27 mouse cellular contexts compared by ENCODE assay signal in genomic region chr14:79281894-79282553, GRCm38 (mm10). TPM values are rescaled to one million over a fixed set of nuclear protein-coding genes. Genes with fewer than 3 reads are reported as not detected.
DNase-seq lines count a peak whose midpoint lies in the region; ATAC-seq and TF ChIP-seq lines count a peak whose summit lies in the region.
"Had no signal": no experiment of that assay in that cellular context is flagged by ENCODE, and none has a peak within 500 bp of the region (broad histone marks: within the 10 kb centered on the region; RNA-seq: fewer than 3 reads in every experiment).

No protein-coding gene starts in this region.

- H3K9me3 ChIP-seq in liver, postnatal 0 days (ENCODE audit: low read length): no peaks in the 10 kb centered on the region
- no peaks in the 10 kb centered on the region for H3K9me3 ChIP-seq in liver, embryonic 13.5 days (replicated peaks)
- no peaks in the 10 kb centered on the region for H3K9me3 ChIP-seq in lung, embryonic 15.5 days
- H3K9me3 ChIP-seq: embryonic facial prominence, embryonic 15.5 days; forebrain, embryonic 15.5 days; hindbrain, embryonic 15.5 days; intestine, embryonic 15.5 days; neural tube, embryonic 15.5 days had no signal

- no peak overlapping the region for H3K4me3 ChIP-seq in liver, postnatal 0 days (ENCODE audit: low read depth, low read length)
- no peak overlapping the region for H3K4me3 ChIP-seq in liver, embryonic 13.5 days (replicated peaks)
- no peak overlapping the region for H3K4me3 ChIP-seq in lung, embryonic 15.5 days
- H3K4me3 ChIP-seq: embryonic facial prominence, embryonic 15.5 days; forebrain, embryonic 15.5 days; hindbrain, embryonic 15.5 days; intestine, embryonic 15.5 days; neural tube, embryonic 15.5 days had no signal

- TF ChIP-seq EP300 in liver, postnatal 0 days (IDR thresholded peaks at IDR 0.05; ENCODE audit: low read depth): no peak

- H3K9ac ChIP-seq in liver, postnatal 0 days (replicated peaks): no peak overlapping the region
- H3K9ac ChIP-seq in liver, embryonic 13.5 days: no peak overlapping the region; the same call in 1 of the 2 replicates
- no peak overlapping the region for H3K9ac ChIP-seq in lung, embryonic 15.5 days
- H3K9ac ChIP-seq: embryonic facial prominence, embryonic 15.5 days; forebrain, embryonic 15.5 days; hindbrain, embryonic 15.5 days; intestine, embryonic 15.5 days; lung, embryonic 14.5 days; neural tube, embryonic 15.5 days had no signal

- no peaks in the 10 kb centered on the region for H3K4me1 ChIP-seq in liver, postnatal 0 days (ENCODE audit: insufficient read depth)
- H3K4me1 ChIP-seq in liver, embryonic 13.5 days (replicated peaks): peaks cover 11% of the 10 kb centered on the region
- no peaks in the 10 kb centered on the region; the same call in 1 of the 2 replicates for H3K4me1 ChIP-seq in lung, embryonic 15.5 days
- H3K4me1 ChIP-seq: embryonic facial prominence, embryonic 15.5 days; forebrain, embryonic 15.5 days; hindbrain, embryonic 15.5 days; intestine, embryonic 15.5 days had no signal

- no peaks in the 10 kb centered on the region for H3K36me3 ChIP-seq in liver, postnatal 0 days (replicated peaks; ENCODE audit: insufficient read depth, low read length)
- H3K36me3 ChIP-seq in liver, embryonic 13.5 days: no peaks in the 10 kb centered on the region
- H3K36me3 ChIP-seq in lung, embryonic 15.5 days: no peaks in the 10 kb centered on the region
- H3K36me3 ChIP-seq: embryonic facial prominence, embryonic 15.5 days; forebrain, embryonic 15.5 days; hindbrain, embryonic 15.5 days; intestine, embryonic 15.5 days; neural tube, embryonic 15.5 days had no signal

- no peak overlapping the region for H3K27ac ChIP-seq in liver, postnatal 0 days (ENCODE audit: low read depth)
- H3K27ac ChIP-seq in liver, embryonic 13.5 days: 0 out of 2 replicates have a peak overlapping the region, but pooled peaks have one; percentile 14
- H3K27ac ChIP-seq in lung, embryonic 15.5 days: peak overlapping the region; percentile 1; the same call in 1 of the 2 replicates
- H3K27ac ChIP-seq: embryonic facial prominence, embryonic 15.5 days; forebrain, embryonic 15.5 days; hindbrain, embryonic 15.5 days; intestine, embryonic 15.5 days; neural tube, embryonic 15.5 days; stomach, postnatal 0 days had no signal

- TF ChIP-seq CTCF in liver, postnatal 0 days (IDR thresholded peaks at IDR 0.05; ENCODE audit: low read depth): no peak

- DNase-seq in liver: peak; percentile 29
- no peak for DNase-seq in liver, postnatal 0 days
- DNase-seq in liver, embryonic 13.5 days: no peak
- DNase-seq in lung, postnatal 36 days: peak; percentile 85
- DNase-seq in spleen, postnatal 10 days (ENCODE audit: low spot score in 2 of 2): no peak
- no peak for DNase-seq in right cerebral cortex, adult 2 months (ENCODE audit: low spot score in 2 of 2)
- DNase-seq in adrenal gland, postnatal 4 days (ENCODE audit: low spot score in 2 of 2): no peak
- DNase-seq: adrenal gland, postnatal 10 days; cerebellum, adult 9-10 months; gastrocnemius, postnatal 36 days; heart, postnatal 4 days; kidney, adult 8-10 months; kidney, postnatal 10 days; lung, embryonic 14.5 days had no signal

- WGBS in liver, postnatal 0 days (ENCODE audit: insufficient replicate concordance): 60% methylated on average over 9 of the region's 9 CpGs
- 26% methylated on average over 9 of the region's 9 CpGs for WGBS in liver, embryonic 13.5 days (ENCODE audit: insufficient replicate concordance)
- WGBS in lung, embryonic 15.5 days: 61% methylated on average over 9 of the region's 9 CpGs

- ATAC-seq in liver, postnatal 0 days: no peak
- ATAC-seq in liver, embryonic 13.5 days (ENCODE audit: low read depth): peak; percentile 74
- ATAC-seq in lung, embryonic 15.5 days (ENCODE audit: borderline replicate concordance, extremely low read depth, low FRiP score, low TSS enrichment): 0 out of 2 replicates have a peak, but pooled peaks have one; percentile 55
- ATAC-seq: forebrain, embryonic 15.5 days; intestine, embryonic 15.5 days had no signal

- no peak overlapping the region for H3K4me2 ChIP-seq in liver, postnatal 0 days (ENCODE audit: low read depth, low read length)
- peak overlapping the region; percentile 17; the same call in 1 of the 2 replicates for H3K4me2 ChIP-seq in liver, embryonic 13.5 days
- no peak overlapping the region for H3K4me2 ChIP-seq in lung, embryonic 15.5 days
- H3K4me2 ChIP-seq: embryonic facial prominence, embryonic 15.5 days; forebrain, embryonic 15.5 days; hindbrain, embryonic 15.5 days; intestine, embryonic 15.5 days; lung, embryonic 14.5 days; midbrain, embryonic 11.5 days; neural tube, embryonic 15.5 days had no signal

- H3K27me3 ChIP-seq in liver, postnatal 0 days (ENCODE audit: insufficient read depth, low read length): no peaks in the 10 kb centered on the region
- H3K27me3 ChIP-seq in liver, embryonic 13.5 days: no peaks in the 10 kb centered on the region
- no peaks in the 10 kb centered on the region for H3K27me3 ChIP-seq in lung, embryonic 15.5 days
- H3K27me3 ChIP-seq: embryonic facial prominence, embryonic 15.5 days; forebrain, embryonic 15.5 days; hindbrain, embryonic 15.5 days; intestine, embryonic 15.5 days; neural tube, embryonic 15.5 days had no signal

RNA-seq across cellular contexts. Expression of gene Rgcc, which starts 19.4 kb away (rescaled TPM):
- 98.4 and 102 TPM in 2 replicates for polyA plus RNA-seq in liver, postnatal 0 days (2015; fragmentation: Nextera tagmentation; extraction: Ambion mirVana)
- polyA plus RNA-seq in liver, embryonic 13.5 days (2015; fragmentation: Nextera tagmentation; extraction: Ambion mirVana): 306 and 322 TPM in 2 replicates
- 144 and 154 TPM in 2 replicates for polyA plus RNA-seq in lung, embryonic 15.5 days (2015; fragmentation: Nextera tagmentation; extraction: Ambion mirVana)
- total RNA-seq in adrenal gland, postnatal 4 days (2021): 10 to 100 TPM; 72.3 to 97.8 TPM

RNA-seq across cellular contexts. Expression of gene Zfp957, which starts 34.9 kb away (rescaled TPM):
- not detected in 2 replicates for polyA plus RNA-seq in liver, postnatal 0 days (2015; fragmentation: Nextera tagmentation; extraction: Ambion mirVana)
- not detected in 2 replicates for polyA plus RNA-seq in liver, embryonic 13.5 days (2015; fragmentation: Nextera tagmentation; extraction: Ambion mirVana)
- not detected in 2 replicates for polyA plus RNA-seq in lung, embryonic 15.5 days (2015; fragmentation: Nextera tagmentation; extraction: Ambion mirVana)
- total RNA-seq in adrenal gland, postnatal 4 days (2021): not detected
- total RNA-seq: adrenal gland, postnatal 10 days; gastrocnemius, postnatal 36 days; heart, postnatal 4 days; layer of hippocampus, adult 18-20 months; layer of hippocampus, postnatal 25 days; midbrain, postnatal 0 days had no signal
- polyA plus RNA-seq: embryonic facial prominence, embryonic 15.5 days; forebrain, embryonic 15.5 days; hindbrain, embryonic 15.5 days; intestine, embryonic 15.5 days; limb, embryonic 11.5 days; lung, embryonic 14.5 days; midbrain, embryonic 11.5 days; neural tube, embryonic 15.5 days; small intestine, adult 2 months; stomach, postnatal 0 days had no signal

Comparison
In these comparisons a context has a peak if more than half of its experiments do, and no peak if none do; other contexts are left out.
1. DNase-seq: peak in liver (single experiment) and lung, postnatal 36 days (single experiment); none in liver, postnatal 0 days (single experiment), liver, embryonic 13.5 days (single experiment), spleen, postnatal 10 days (0 of 2), right cerebral cortex, adult 2 months (0 of 2) and adrenal gland, postnatal 4 days (0 of 2).